Mouse (Mus musculus): ENCODE results near the gene Pdlim7. TPM values are rescaled to one million over a fixed set of nuclear protein-coding genes. Genes with fewer than 3 reads are reported as not detected.

Pdlim7 gene
- polyA plus RNA-seq, 1 experiment: 78.9 TPM

DNA sequence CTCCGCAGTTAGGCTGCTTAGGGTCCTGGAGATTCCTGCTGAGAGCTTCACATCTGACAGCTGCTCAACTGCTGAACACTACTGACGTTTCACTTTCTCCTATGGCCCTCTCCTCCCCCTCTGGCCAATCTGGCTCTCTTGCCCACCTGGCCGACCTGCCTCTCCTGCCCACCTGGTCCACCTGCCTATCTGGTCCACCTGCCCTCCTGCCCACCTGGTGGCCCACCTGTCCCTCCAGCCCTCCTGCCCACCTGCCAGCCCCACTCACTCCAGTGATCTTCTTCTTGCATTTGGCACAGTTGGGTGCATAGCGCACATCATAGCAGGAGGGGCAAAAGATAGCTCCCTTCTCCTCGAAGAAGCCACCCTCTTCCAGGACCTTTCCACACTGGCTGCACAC, 9.1 kb downstream of the Pdlim7 start:
- TF ChIP-seq GATA1 (IDR thresholded peaks at IDR 0.05; ENCODE audit: low read length): no peak

GRCm38 (mm10) chr13:55502405-55502804, 11.1 kb downstream of the Pdlim7 start:
- TF ChIP-seq GATA1 (IDR thresholded peaks at IDR 0.05; ENCODE audit: low read length): no peak

- no peak for TF ChIP-seq GATA1 (IDR thresholded peaks at IDR 0.05; ENCODE audit: low read length)
Observed at GRCm38 (mm10) chr13:55500575-55500974, 12.9 kb downstream of the Pdlim7 start.

GRCm38 (mm10) chr13:55498906-55499305, 14.6 kb downstream of the Pdlim7 start:
- no peak for TF ChIP-seq GATA1 (IDR thresholded peaks at IDR 0.05; ENCODE audit: low read length)

DNA sequence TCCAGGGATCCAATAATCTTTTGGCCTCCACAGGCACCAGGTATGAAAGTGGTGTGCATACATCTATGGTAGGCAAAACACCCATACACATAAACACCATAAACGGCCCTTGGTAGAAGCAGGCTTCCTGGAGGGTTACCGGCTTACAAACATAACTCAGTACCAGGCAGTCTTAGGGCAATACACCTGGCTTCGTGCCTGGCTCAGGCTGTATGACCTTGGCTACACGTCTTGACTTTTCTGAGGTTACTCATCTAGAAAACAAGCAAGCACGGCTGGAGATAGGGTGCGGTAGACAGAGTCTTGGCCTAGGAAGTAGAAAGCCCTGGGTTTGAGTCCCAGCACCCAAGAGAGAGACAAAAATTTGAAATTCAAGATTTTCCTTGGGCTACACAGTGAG, 16.8 kb downstream of the Pdlim7 start:
- TF ChIP-seq GATA1 (IDR thresholded peaks at IDR 0.05; ENCODE audit: low read length): no peak

- TF ChIP-seq GATA1 (IDR thresholded peaks at IDR 0.05; ENCODE audit: low read length): no peak
Observed at GRCm38 (mm10) chr13:55495702-55496101, 17.8 kb downstream of the Pdlim7 start.

DNA sequence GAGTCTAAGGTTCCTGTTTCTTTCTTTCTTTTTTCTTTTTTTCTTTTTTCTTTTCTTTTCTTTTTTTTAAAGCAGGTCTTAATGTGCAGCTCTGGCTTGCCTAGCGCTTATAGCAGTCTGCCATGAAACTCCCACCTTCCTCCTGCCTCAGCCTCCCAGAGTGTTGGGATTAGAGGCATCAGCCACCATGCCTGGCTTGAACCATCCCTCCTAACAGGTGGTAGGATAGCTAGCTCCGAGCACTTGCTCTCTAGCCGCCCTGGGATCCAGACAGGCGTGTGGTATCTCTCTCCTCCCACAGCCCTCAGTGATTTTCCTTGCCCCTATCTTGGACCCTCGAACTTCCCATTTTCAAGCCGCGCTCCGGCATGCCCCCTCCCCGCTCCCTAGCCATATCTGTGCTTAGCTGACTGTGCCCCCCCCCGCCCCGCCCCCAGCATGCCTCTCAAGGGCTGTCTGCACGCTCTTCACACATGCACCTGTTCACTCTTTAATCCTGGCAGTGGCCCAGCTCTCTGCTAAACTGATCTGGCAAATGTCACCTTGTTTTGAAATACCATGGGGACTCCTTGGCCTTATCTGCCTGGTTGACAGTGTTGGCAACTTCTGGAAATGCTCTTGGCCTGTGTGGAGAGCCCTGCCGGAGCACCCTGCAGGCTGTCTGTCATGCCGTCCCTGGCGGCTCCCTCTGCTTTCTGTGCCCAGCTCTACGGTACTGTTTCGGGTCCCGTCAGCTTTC, 18.4 kb downstream of the Pdlim7 start:
- no peak for TF ChIP-seq GATA1 (IDR thresholded peaks at IDR 0.05; ENCODE audit: low read length)

DNA sequence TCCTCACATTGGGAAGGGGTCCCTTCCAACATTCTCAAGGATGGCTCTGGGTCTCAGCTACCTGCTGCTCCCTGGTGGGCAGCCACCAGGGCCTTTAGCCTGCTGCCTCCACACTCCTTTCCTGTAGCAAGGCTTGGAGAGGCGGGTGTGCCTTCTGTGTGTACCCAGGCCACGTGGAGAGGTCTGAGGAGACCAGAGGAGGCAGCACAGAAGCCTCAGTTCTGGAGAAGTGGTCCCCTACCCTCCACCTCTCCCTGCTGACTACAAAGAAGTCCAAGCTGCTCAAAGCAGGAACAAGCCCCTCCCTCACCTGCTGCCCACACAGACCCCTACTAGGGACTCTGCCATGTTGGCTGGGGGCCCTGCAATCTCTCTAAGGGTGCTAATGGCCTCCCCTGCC, 19.2 kb downstream of the Pdlim7 start:
- TF ChIP-seq GATA1 (IDR thresholded peaks at IDR 0.05; ENCODE audit: low read length): no peak

DNA sequence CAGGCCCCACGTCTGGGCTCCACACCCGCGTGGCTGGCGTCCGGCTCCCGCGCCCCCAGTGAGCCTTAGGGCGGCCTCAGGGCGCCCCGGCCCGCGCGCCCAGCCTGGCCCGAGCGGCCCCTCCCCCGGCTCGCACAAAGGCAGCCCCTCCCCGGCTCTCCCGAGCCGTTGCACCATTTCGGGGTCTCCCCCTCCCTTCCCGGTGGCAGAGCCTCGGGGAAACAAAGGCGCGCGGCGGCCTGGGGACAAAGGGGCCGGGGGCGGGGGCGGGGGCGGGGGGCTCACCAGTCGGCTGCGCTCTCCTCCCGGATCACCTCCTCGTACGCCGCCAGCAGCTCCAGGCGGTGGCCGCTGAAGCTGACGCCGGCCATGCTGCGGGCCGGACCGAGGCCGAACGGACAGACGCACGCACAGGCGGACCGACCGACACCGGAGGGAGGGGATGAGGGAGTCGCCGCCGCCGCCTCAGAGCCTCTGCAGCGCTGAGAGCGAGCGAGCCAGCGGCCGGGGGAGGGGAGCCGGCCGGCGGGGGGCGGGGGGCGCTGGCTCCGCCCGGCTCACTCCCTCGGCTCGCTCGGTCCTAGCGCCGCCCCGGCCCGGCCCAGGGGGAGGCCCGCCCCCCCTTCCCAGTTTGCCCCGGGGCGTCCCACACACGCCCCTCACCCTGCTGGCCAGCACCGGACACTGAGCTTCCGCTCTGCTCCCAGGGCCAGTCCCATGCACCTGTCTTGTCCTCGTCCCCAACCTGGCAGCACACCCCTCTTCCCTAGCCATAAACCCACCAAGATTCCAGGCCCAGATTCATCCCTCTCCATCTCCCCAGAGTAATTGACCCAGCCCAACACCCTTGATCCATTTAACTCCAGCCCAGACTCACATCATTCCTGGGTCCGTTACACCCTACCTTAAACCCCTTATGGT, 25.6 kb downstream of the Pdlim7 start, which contains the start of gene Dbn1:
Dbn1 (minus strand) TSS at position 534 of the 921 bp plus-strand sequence.
- no peak for TF ChIP-seq GATA1 (IDR thresholded peaks at IDR 0.05; ENCODE audit: low read length)

- no peak for TF ChIP-seq GATA1 (IDR thresholded peaks at IDR 0.05; ENCODE audit: low read length)
Observed at GRCm38 (mm10) chr13:55486916-55487577, 26.4 kb downstream of the Pdlim7 start.

- TF ChIP-seq GATA1 (IDR thresholded peaks at IDR 0.05; ENCODE audit: low read length): no peak
Observed at GRCm38 (mm10) chr13:55486029-55486794, 27.3 kb downstream of the Pdlim7 start.

GRCm38 (mm10) chr13:55484520-55485088, 28.9 kb downstream of the Pdlim7 start:
- TF ChIP-seq GATA1 (IDR thresholded peaks at IDR 0.05; ENCODE audit: low read length): no peak

DNA sequence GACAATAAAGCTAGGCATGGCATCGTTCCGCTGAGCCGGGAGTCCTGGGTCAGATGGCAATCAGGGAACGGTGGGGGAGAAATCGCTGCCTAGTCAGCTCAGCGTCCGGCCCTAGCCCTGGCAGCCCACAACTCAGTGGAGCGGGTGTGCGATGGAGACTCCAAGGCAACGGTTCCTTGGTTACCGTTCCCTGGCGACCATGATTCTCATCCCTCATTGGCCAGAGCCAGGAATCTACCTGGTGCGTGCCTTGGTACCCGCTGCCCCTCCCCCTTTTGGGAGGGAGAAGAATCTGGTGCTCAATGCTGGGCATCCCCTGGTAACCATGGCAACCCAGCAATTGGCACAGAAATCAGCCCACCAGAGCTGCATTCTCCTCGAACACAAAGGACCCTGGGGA, 29.9 kb downstream of the Pdlim7 start:
- no peak for TF ChIP-seq GATA1 (IDR thresholded peaks at IDR 0.05; ENCODE audit: low read length)

DNA sequence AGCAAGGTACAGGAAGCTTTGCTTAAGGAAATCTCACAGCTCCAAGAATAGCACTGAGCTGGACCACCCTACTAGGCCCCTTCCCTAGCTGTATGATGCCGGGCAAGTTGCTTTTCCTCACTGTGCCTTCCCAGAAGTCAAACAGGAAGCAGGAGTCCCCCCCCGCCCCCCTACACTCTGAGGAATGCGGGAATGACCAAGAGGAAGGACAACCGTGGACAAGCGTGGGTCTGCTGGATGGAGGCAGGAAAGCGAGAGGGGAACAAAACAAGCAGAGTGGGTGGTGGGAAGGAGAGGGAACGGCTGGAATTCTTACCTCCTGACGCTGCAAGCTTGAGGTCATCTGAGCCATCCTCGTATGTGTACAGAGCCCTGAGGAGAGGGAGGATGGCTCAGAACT, 30.4 kb downstream of the Pdlim7 start:
- no peak for TF ChIP-seq GATA1 (IDR thresholded peaks at IDR 0.05; ENCODE audit: low read length)

- TF ChIP-seq GATA1 (IDR thresholded peaks at IDR 0.05; ENCODE audit: low read length): no peak
Observed at GRCm38 (mm10) chr13:55482542-55482941, 30.9 kb downstream of the Pdlim7 start.

Data from G1E-ER4 (cell line).